Mouse (Mus musculus) left cerebral cortex, adult 2 months (tissue): ENCODE data around the gene Olfr30. TPM values are rescaled to one million over a fixed set of nuclear protein-coding genes. Genes with fewer than 3 reads are reported as not detected.
"Not testable (repeated sequence)": the region's sequence is repeated elsewhere in the genome, so short reads cannot be mapped to it uniquely, and the experiment has no call there.

Source experiments
- DNase-seq, 2 experiments: peaks; one replicate each; pipeline ENCODE4 v3.0.0; 2021 to 2022; ENCODE audit warnings: low spot score in 2 of 2, mixed read lengths in 1 of 2; ENCODE audit errors: extremely low spot score in 1 of 2
- H3K27ac ChIP-seq: fragments of 200-600 bp; 2 replicates; pipeline ENCODE4 v1.8.1; 2022
- H3K4me3 ChIP-seq: fragments of 200-600 bp; 2 replicates; pipeline ENCODE4 v1.8.1; 2022
- CTCF ChIP-seq: fragments of 200-600 bp; IDR thresholded peaks from 2 replicates; pipeline ENCODE4 v1.8.1; 2022; ENCODE audit warnings: antibody characterized with exemption, mild to moderate bottlenecking, moderate library complexity
- intact Hi-C: fragments of 180-260 bp; cut with DNase I; formaldehyde crosslinking; loops from one replicate; pipeline ENCODE4 v1.15.1; 2025
- long read RNA-seq, 2 experiments: library from polyadenylated mRNA; stranded (forward); transcript quantifications; one replicate each; pipeline ENCODE4 v2.0.0; 2021; ENCODE audit warnings: borderline mapping rate in 2 of 2
- total RNA-seq, 2 experiments: library from RNA; stranded (reverse); gene quantifications; 2 replicates each; pipeline ENCODE4 v1.2.3; 2021

Gene Olfr30
- total RNA-seq: not detected
- long read RNA-seq, experiment 1: 0 reads
- long read RNA-seq, experiment 2: 0 reads

GRCm38 (mm10) chr11:58462170-58462569 is at the start of gene Olfr30:
Gene Olfr30, minus strand, starts transcription at chr11:58462270.
- TF ChIP-seq CTCF: no peak
- intact Hi-C loops: no loop called here
- Histone ChIP-seq H3K4me3 (no peak within 1 kb of the TSS), H3K27ac (no peak within 1 kb of the TSS)
- no peak for DNase-seq

GRCm38 (mm10) chr11:58509058-58509457 is 47.0 kb upstream of the Olfr30 start:
- intact Hi-C loops, H3K27ac ChIP-seq, H3K4me3 ChIP-seq, DNase-seq: not testable (repeated sequence)

- intact Hi-C loops, H3K4me3 ChIP-seq, H3K27ac ChIP-seq, DNase-seq: not testable (repeated sequence)
These were observed 40.4 kb upstream of the Olfr30 start, which contains the start of gene Olfr331 for GRCm38 (mm10) chr11:58502472-58502871. Gene Olfr331, minus strand, starts transcription at chr11:58502572.

DNA sequence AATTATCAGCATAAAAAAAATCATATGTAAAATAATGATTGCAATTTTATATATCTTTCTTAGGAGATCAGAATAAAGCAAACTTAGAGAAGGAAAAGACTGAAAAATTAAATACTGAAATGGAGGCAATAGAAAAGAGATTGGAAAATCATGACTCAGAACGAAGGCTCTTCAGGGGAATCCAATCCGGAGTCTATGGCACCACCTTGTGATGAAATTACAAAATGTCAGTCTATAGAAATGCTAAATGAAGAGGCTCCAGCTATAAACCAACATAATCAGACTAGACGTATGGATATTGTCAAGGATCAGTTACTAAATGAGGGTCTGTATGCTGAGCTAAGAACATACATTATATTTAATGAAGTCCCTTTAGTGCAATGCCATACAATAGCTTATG is 37.2 kb upstream of the Olfr30 start:
- no peak for DNase-seq
- no peak overlapping the region for H3K4me3 ChIP-seq
- no peak overlapping the region for H3K27ac ChIP-seq
- TF ChIP-seq CTCF: peak; percentile 60
- intact Hi-C loops: loop anchor here (1.0 to 5.0 kb wide), 4 partner anchors 97 to 320 kb away; no protein-coding TSS in a partner anchor

GRCm38 (mm10) chr11:58498761-58499160 is 36.7 kb upstream of the Olfr30 start:
- intact Hi-C loops: loop anchor here (1.0 to 5.0 kb wide), 4 partner anchors 96 to 320 kb away; no protein-coding TSS in a partner anchor
- Histone ChIP-seq H3K27ac (no peak overlapping the region), H3K4me3 (no peak overlapping the region)
- DNase-seq: no peak
- no peak for TF ChIP-seq CTCF

- no peak for TF ChIP-seq CTCF
- intact Hi-C loops: no loop called here
- Histone ChIP-seq H3K27ac (no peak within 1 kb of the TSS), H3K4me3 (no peak within 1 kb of the TSS)
- DNase-seq: no peak
These were observed 30.4 kb upstream of the Olfr30 start, which contains the start of gene Olfr332 for GRCm38 (mm10) chr11:58492455-58492854. Gene Olfr332, minus strand, starts transcription at chr11:58492555.

- Histone ChIP-seq H3K4me3 (no peak overlapping the region), H3K27ac (no peak overlapping the region)
- no peak for TF ChIP-seq CTCF
- DNase-seq: no peak
- intact Hi-C loops: no loop called here
These were observed 8.5 kb downstream of the Olfr30 start for GRCm38 (mm10) chr11:58453592-58453991.

DNA sequence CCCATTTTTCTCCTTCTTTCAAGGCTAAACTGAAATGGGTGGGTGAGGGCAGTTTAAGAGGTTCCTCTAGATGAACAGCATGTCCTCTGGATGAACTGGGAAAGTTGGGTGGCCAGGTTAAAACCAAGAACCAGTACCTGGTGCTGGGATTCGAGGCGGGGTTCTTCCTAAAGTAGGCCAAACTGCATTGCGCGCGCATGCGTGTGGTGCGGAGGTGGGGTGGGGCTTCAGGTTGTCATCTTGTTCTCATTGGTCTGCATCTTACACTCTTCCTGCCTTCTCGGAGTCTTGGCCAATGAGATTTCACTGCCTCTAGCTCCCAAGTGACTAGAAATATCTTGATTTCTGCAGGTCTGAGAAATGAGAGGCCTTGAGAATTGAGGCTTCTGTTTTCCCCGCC is 9.3 kb downstream of the Olfr30 start, which contains the start of gene Lypd9:
Lypd9 (minus strand) TSS at position 165 of the 400 bp plus-strand sequence.
- no peak within 1 kb of the TSS for H3K27ac ChIP-seq
- intact Hi-C loops: no loop called here
- DNase-seq: no peak
- no peak within 1 kb of the TSS for H3K4me3 ChIP-seq
- no peak for TF ChIP-seq CTCF

GRCm38 (mm10) chr11:58437866-58438265 is 24.2 kb downstream of the Olfr30 start:
- H3K27ac ChIP-seq: no peak overlapping the region
- intact Hi-C loops: no loop called here
- no peak for TF ChIP-seq CTCF

DNA sequence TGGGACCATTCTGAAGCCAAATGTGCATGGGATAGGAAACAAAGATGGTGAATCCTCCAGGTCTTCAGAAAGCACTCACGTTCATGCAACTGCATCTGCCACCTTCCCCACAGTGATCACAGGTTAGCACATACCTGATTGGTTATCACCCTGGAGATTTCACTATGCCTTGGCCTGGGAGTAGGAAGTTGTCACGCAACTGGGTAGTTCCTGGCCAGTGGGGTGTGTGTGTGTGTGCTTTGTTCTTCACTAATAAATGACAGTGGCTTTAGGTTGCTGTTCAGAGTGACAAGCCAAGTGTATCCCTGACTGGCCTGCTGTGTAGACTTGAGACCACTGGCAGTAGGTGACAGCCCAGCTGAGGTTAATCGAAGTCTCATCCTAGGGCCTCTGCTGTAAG is 29.8 kb downstream of the Olfr30 start, which contains the start of gene Gm12253:
Gm12253 (plus strand) TSS at position 301 of the 400 bp plus-strand sequence.
- Histone ChIP-seq H3K27ac (no peak within 1 kb of the TSS), H3K4me3 (no peak within 1 kb of the TSS)
- intact Hi-C loops: no loop called here
- DNase-seq: no peak
- no peak for TF ChIP-seq CTCF

More at GRCm38 (mm10) chr11:58437866-58438265, 24.2 kb downstream of the Olfr30 start:
- H3K4me3 ChIP-seq: no peak overlapping the region
- no peak for DNase-seq

GRCm38 (mm10) chr11:58420815-58421214 is 41.3 kb downstream of the Olfr30 start, which contains the start of gene 1810065E05Rik:
Gene 1810065E05Rik, plus strand, starts transcription at chr11:58421111.
- Histone ChIP-seq H3K27ac (no peak within 1 kb of the TSS), H3K4me3 (no peak within 1 kb of the TSS)
- intact Hi-C loops: no loop called here
- no peak for DNase-seq
- no peak for TF ChIP-seq CTCF

DNA sequence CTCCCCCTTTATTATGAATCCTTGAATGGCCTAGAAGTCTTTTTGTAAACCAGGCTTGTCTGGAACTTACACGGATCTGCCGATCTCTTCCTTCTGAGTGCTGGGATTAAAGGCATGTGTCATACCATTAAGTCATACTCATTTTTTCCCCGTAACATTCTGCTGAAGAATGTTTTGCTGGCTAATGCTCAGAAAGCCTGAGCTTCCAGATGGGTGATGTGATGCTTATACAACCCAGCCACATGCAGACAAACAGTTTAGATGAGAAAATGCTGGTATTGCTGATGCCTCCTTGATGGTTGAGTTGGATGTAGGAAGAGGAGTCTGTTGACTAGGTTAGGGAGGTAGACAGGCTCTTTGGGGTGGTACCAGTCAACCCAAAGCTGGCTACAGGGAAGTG is 43.7 kb downstream of the Olfr30 start:
- intact Hi-C loops: no loop called here
- Histone ChIP-seq H3K4me3 (no peak overlapping the region), H3K27ac (no peak overlapping the region)
- no peak for DNase-seq
- TF ChIP-seq CTCF: no peak

DNA sequence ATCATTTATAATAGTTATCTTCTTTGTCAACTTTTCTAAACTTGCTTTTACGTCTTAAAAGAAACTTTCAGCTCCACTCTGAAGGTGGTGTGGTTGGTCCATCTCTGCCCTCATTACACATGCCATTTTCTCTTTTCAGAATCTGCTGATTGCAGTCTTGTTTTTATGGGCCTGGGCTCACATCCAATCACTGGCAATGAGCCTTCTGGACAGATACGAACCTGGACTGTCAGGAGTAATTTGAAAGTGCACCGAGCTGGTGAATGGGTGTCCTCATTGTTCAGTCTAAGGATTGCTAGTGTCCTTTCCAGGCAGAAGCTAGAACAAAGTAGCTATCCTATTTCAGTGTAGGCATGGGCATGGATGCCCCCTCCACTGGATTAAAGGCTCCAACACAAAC is 54.0 kb downstream of the Olfr30 start:
- intact Hi-C loops: no loop called here
- TF ChIP-seq CTCF: no peak
- Histone ChIP-seq H3K27ac (no peak overlapping the region), H3K4me3 (no peak overlapping the region)
- no peak for DNase-seq

Other genes starting within 250 kb of the Olfr30 start
- not detected for gene 4930438A08Rik, start 187.5 kb downstream of the Olfr30 start, total RNA-seq
- 10 to 100 TPM; 31.4 to 31.9 TPM for gene Zfp692, start 155.2 kb downstream of the Olfr30 start, total RNA-seq
- 10 to 100 TPM; 46.2 to 49.7 TPM for gene Zfp672, start 131.9 kb downstream of the Olfr30 start, total RNA-seq
- gene Sh3bp5l, start 131.5 kb downstream of the Olfr30 start, total RNA-seq: 10 to 100 TPM; 53.5 to 59.2 TPM
- gene Lypd8, start 83.2 kb downstream of the Olfr30 start, total RNA-seq: not detected
- gene 1810065E05Rik, start 41.2 kb downstream of the Olfr30 start, total RNA-seq: not detected
- not detected for gene Gm12253, start 29.7 kb downstream of the Olfr30 start, total RNA-seq
- gene Lypd9, start 9.3 kb downstream of the Olfr30 start, total RNA-seq: not detected
- gene Olfr332, start 30.3 kb upstream of the Olfr30 start, total RNA-seq: not detected
- not detected for gene Olfr331, start 40.3 kb upstream of the Olfr30 start, total RNA-seq
- not detected for gene Olfr330, start 72.6 kb upstream of the Olfr30 start, total RNA-seq
- not detected for gene Olfr329-ps, start 84.2 kb upstream of the Olfr30 start, total RNA-seq
- under 1 TPM; 0.12 to 0.27 TPM for gene Olfr328, start 93.4 kb upstream of the Olfr30 start, total RNA-seq
- not detected for gene Olfr224, start 108.3 kb upstream of the Olfr30 start, total RNA-seq
- gene Olfr325, start 115.5 kb upstream of the Olfr30 start, total RNA-seq: not detected
- not detected for gene Olfr324, start 132.8 kb upstream of the Olfr30 start, total RNA-seq
- gene 2210407C18Rik, start 153.8 kb upstream of the Olfr30 start, total RNA-seq: not detected
- not detected for gene Olfr323, start 168.2 kb upstream of the Olfr30 start, total RNA-seq
- gene Trim58, start 178.2 kb upstream of the Olfr30 start, total RNA-seq: not detected
- gene Olfr322, start 196.5 kb upstream of the Olfr30 start, total RNA-seq: not detected
- not detected for gene Olfr320, start 218.8 kb upstream of the Olfr30 start, total RNA-seq
- gene Olfr319, start 236.9 kb upstream of the Olfr30 start, total RNA-seq: not detected